Mouse (Mus musculus): ENCODE results near the gene Slc12a4. TPM values are rescaled to one million over a fixed set of nuclear protein-coding genes. Genes with fewer than 3 reads are reported as not detected.

Gene Slc12a4
- total RNA-seq, 4 experiments from 2014 or later, result 19.4 to 24.7 (median 22.1) TPM

DNA sequence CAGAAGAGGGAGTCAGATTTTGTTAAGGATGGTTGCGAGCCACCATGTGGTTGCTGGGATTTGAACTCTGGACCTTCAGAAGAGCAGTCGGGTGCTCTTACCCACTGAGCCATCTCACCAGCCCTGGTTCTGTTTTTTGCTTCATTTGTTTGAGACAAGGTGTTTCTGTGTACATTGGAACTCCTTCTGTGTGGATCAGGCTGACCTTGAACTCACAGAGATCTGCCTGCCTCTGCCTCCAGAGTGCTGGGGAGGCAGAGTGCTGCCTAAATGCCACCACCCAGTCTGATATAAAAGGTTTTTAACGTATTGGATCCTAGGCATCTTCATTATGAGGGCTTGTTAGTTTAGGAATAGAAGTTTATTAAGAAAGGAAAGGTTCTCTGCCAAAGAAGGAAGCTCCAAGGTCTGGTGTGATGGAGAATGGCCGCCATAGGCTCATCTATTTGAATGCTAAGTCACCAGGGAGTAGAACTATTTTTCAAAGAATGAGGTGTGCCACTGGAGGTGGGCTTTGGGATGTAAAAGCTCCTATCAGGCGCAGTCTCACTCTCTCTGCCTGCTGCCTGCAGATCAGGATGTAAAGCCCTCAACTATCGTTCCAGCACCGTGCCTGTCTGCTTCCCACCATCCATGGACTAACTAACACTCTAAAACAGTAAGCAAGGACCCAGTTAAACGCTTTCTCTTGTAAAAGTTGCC lies 5.3 kb upstream of the Slc12a4 start:
- DNase-seq (ENCODE audit: low spot score in 2 of 2), result no peak

GRCm38 (mm10) chr8:105969367-105969766 lies 3.5 kb upstream of the Slc12a4 start:
- DNase-seq (ENCODE audit: low spot score in 2 of 2), result no peak

GRCm38 (mm10) chr8:105966692-105967311 lies 905 bp upstream of the Slc12a4 start:
- DNase-seq (ENCODE audit: low spot score in 2 of 2), result no peak

DNA sequence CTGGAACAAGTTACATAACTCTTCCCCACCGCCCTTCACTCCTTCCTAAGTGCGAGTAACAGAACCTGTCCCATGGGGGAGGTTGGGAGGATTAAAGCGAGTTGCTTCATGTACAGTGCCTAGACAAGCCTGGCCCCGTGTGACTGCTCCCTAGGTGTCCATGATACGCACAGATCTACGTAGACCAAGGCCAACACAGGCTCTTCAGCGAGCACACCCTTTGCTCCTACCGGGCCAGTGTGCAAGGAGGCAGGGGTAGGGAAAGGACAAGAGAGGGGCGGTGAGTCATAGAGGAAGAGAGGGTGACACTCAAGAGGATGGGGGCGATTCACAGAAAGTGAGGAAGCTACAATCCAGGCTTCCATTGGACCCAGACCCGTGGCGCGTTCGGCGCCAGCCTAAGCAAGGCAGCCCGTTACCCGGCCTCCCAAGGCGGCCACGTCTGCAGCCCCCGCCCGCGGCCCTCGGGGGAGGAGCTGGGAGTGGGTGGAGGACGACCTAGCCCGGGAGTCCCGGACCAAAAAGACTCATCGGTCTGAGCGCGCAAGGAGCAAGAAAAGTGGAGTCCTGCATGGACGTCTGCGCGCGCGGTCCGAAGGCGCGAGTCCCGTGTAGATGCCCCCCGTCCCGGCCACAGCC lies 512 bp downstream of the Slc12a4 start:
- no peak for DNase-seq (ENCODE audit: low spot score in 2 of 2)

- DNase-seq (ENCODE audit: low spot score in 2 of 2), result no peak
These were observed 1.2 kb downstream of the Slc12a4 start for GRCm38 (mm10) chr8:105964506-105965265.

DNA sequence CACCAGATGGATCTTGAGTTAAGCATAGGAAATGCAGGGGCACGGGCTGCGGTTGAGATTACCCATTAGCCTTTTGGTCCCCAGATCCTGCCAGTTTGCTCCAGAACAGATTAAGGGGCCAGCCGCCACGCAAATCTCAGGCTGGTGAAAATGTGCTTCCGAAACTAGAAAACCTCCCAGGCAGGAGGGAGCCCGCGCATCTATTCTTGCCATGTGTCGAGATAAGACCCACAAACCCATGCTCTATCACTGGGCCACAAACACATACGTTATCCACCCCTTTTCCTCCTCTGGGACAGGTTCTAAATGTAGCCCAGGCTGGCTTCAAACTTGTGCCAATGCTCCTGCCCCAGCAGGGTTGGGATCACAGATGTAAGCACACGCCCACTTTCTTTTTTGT lies 4.4 kb downstream of the Slc12a4 start:
- no peak for DNase-seq (ENCODE audit: low spot score in 2 of 2)

DNA sequence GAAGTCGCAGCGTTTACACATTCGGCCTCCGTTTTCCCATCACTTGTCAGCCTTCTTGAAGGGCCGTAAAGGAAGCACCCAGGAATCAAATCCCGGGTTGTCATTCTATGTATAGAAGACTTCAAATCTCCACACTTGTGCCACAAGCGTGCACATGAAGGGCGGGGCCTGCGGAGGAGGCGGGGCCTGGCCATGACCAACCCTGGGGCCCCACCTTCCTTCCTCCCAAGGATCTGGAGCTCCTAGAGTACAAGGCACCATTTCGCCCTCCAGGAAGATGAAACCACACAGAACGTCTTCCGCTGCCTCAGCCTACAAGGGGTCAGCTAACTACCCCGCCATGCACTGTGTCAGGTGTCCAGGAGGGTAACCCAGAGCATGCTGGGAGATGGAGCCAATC lies 4.8 kb downstream of the Slc12a4 start:
- DNase-seq (ENCODE audit: low spot score in 2 of 2), result no peak

DNA sequence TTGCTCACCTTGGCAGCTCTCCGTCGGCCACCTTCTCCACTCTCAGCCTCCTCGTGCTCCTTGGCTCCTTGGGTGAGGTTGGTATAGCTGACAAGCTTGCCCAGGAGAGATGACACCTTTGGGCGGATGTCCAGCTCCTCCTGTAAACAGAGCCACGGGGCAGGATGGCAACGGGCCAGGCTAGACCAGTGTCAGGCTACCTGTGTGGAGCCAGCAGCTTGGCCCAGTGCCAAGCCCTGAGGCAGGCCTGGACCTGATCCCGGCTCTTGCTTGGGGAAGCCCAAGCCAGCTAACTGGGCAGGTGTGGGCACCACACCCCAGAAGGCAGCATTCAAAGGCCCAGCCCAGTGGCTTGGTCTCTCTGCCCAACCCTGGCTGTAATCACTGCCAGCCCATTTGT lies 6.5 kb downstream of the Slc12a4 start:
- no peak for DNase-seq (ENCODE audit: low spot score in 2 of 2)

DNA sequence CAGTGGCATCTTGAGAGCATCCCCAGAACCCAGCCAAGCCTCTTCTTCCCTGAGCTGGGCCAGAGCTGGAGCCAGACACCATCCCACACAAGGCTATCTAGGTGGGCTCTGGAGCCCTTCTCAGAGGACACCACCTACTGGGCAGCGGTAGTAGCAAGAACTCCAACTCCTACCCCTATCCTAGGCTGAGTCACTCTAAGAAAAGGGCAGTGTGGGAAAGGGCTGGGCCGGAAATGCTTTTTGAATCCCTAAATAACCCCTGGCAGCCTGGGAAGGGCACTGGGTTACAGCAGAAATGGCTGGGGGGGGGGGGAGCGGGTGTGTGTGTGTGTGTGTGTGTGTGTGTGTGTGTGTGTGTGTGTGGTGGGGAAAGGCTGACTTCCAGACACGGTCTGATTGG lies 8.1 kb downstream of the Slc12a4 start:
- DNase-seq (ENCODE audit: low spot score in 2 of 2), result no peak

GRCm38 (mm10) chr8:105956556-105956955 lies 9.3 kb downstream of the Slc12a4 start:
- no peak for DNase-seq (ENCODE audit: low spot score in 2 of 2)

- DNase-seq (ENCODE audit: low spot score in 2 of 2), result peak; percentile 58 to 71
These were observed 14.7 kb downstream of the Slc12a4 start for GRCm38 (mm10) chr8:105951057-105951659.

- DNase-seq (ENCODE audit: low spot score in 2 of 2), result peak in 1 of 2 experiments; percentile 67
These were observed 16.5 kb downstream of the Slc12a4 start for GRCm38 (mm10) chr8:105949350-105949749.

DNA sequence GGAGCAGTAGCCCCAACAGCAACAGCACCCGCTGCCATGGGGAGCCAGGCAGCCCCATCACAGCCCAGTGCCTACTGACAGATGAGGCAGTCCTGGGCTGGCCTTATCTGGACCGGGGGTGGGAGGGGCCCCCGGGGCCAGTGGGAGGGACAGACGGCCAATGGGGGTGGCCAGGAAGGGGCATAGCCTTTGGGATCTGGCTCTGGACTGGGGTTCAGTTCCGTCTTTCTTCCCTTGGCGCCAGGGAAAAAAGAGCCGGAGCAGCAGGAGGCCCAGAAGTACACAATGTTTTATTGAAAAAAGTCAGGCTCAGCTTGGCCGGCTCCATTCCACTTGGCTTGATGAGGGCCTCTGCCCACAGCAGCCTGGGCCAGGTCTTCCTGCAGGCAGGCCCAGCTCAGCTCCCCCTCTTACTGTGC lies 22.6 kb downstream of the Slc12a4 start, which contains the start of gene Lcat:
Gene Lcat (minus strand): TSS at position 62 of the 419 bp plus-strand sequence.
- DNase-seq (ENCODE audit: low spot score in 2 of 2), result peak; percentile 61 to 70

DNA sequence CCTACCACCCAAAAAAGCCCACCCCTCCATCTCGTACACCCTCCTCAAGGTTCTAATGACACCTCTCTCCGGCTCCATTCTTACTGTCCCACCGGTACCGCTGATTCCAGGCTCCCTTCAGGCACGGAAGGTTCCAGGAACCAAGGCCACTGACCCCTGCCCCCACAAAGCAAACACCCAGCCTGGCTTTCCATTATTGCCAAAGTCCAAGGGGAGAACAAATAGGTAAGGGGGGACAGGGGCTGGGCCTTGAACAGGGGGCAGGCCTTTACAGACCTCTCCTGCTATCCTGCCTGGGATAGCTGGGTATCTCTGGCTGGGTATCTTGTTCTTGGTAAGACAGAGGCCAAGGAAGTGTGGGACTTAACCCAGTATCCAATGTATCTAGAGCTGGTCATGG lies 23.4 kb downstream of the Slc12a4 start:
- no peak for DNase-seq (ENCODE audit: low spot score in 2 of 2)

GRCm38 (mm10) chr8:105942026-105942425 lies 23.9 kb downstream of the Slc12a4 start:
- DNase-seq (ENCODE audit: low spot score in 2 of 2), result no peak

DNA sequence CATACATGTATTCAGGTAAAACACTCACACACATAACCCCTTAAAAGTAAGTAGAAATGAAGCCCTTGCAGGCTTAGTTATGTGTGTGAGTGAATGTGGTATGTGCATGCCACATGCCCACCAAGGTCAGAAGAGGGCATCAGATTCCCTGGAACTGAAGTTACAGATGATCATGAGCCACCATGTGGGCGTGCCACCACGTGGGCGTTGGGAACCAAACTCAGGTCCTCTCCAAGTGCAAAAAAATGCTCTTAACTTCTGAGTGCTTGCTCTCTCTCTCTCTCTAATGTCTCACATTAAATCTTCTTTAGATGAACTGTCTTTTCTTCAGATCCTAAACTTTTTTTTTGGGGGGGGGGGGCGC lies 27.6 kb downstream of the Slc12a4 start, which contains the start of gene Psmb10:
Gene Psmb10 (minus strand): TSS at position 139 of the 364 bp plus-strand sequence.
- DNase-seq (ENCODE audit: low spot score in 2 of 2), result no peak

- no peak for DNase-seq (ENCODE audit: low spot score in 2 of 2)
These were observed 28.2 kb downstream of the Slc12a4 start for GRCm38 (mm10) chr8:105937496-105938305.

GRCm38 (mm10) chr8:105936866-105937475 lies 28.9 kb downstream of the Slc12a4 start:
- peak; percentile 85 to 86 for DNase-seq (ENCODE audit: low spot score in 2 of 2)

- DNase-seq (ENCODE audit: low spot score in 2 of 2), result no peak
These were observed 29.9 kb downstream of the Slc12a4 start for GRCm38 (mm10) chr8:105935863-105936603.
